Mouse (Mus musculus) frontal cortex, postnatal 25 days (tissue): ENCODE data around the gene Mon1b.
A peak's percentile ranks its signal among the peaks of the same experiment; 100 is the strongest.

ENCODE experiments used
- DNase-seq, 2 experiments: peaks; one replicate each; pipeline ENCODE4 v3.0.0; 2022; ENCODE audit warnings: low spot score in 2 of 2

The Mon1b gene

GRCm38 (mm10) chr8:113634670-113635591 is at the start of gene Mon1b:
Gene Mon1b, plus strand, starts transcription at chr8:113635587.
- peak; percentile 99 for DNase-seq

GRCm38 (mm10) chr8:113598401-113598800 is 37.0 kb upstream of the Mon1b start:
- no peak for DNase-seq

- no peak for DNase-seq
These were observed 2.8 kb upstream of the Mon1b start for GRCm38 (mm10) chr8:113632634-113633033.

- no peak for DNase-seq
These were observed 1.2 kb upstream of the Mon1b start for GRCm38 (mm10) chr8:113634161-113634560.

GRCm38 (mm10) chr8:113635592-113636279 is 349 bp downstream of the Mon1b start:
- DNase-seq, result no peak

- no peak for DNase-seq
These were observed 867 bp downstream of the Mon1b start for GRCm38 (mm10) chr8:113636280-113636628.

- no peak for DNase-seq
These were observed 5.0 kb downstream of the Mon1b start for GRCm38 (mm10) chr8:113640357-113640756.

- no peak for DNase-seq
These were observed 7.5 kb downstream of the Mon1b start, which contains the start of gene Syce1l for GRCm38 (mm10) chr8:113642926-113643325. Gene Syce1l, plus strand, starts transcription at chr8:113643213.

GRCm38 (mm10) chr8:113643479-113644210 is 8.3 kb downstream of the Mon1b start:
- no peak for DNase-seq

- no peak for DNase-seq
These were observed 9.8 kb downstream of the Mon1b start for GRCm38 (mm10) chr8:113645220-113645619.

- no peak for DNase-seq
These were observed 17.1 kb downstream of the Mon1b start for GRCm38 (mm10) chr8:113652450-113652849.

GRCm38 (mm10) chr8:113653151-113653550 is 17.8 kb downstream of the Mon1b start:
- DNase-seq, result no peak

- no peak for DNase-seq
These were observed 20.8 kb downstream of the Mon1b start for GRCm38 (mm10) chr8:113656154-113656553.

- DNase-seq, result no peak
These were observed 21.4 kb downstream of the Mon1b start for GRCm38 (mm10) chr8:113656681-113657298.

GRCm38 (mm10) chr8:113660128-113660527 is 24.7 kb downstream of the Mon1b start:
- DNase-seq, result no peak

- peak; percentile 83 to 86 for DNase-seq
These were observed 29.2 kb downstream of the Mon1b start for GRCm38 (mm10) chr8:113664544-113664943.

GRCm38 (mm10) chr8:113665036-113665435 is 29.6 kb downstream of the Mon1b start:
- DNase-seq, result no peak

GRCm38 (mm10) chr8:113665951-113666350 is 30.6 kb downstream of the Mon1b start:
- DNase-seq, result no peak

GRCm38 (mm10) chr8:113666714-113667432 is 31.5 kb downstream of the Mon1b start:
- no peak for DNase-seq

- no peak for DNase-seq
These were observed 34.5 kb downstream of the Mon1b start for GRCm38 (mm10) chr8:113669924-113670323.
